Mouse (Mus musculus) layer of hippocampus, adult 6 months (tissue): ENCODE results near the gene Atp1a2. TPM values are rescaled to one million over a fixed set of nuclear protein-coding genes. Genes with fewer than 3 reads are reported as not detected.

Experiments used
- long read RNA-seq, 2 experiments: library from polyadenylated mRNA; unstranded; transcript quantifications; one replicate each; pipeline ENCODE4 v2.0.0; 2019 to 2020
- polyA plus RNA-seq: library from polyadenylated mRNA; unstranded; fragments of <200 nt; fragmentation: Nextera tagmentation; gene quantifications from 2 replicates; pipeline ENCODE4 v1.2.3, GENCODE M21; 2021

The Atp1a2 gene
- 143 and 146 TPM in 2 replicates for polyA plus RNA-seq
- long read RNA-seq, experiment 1, full-length matches to known transcripts = 151 of 363 reads
- long read RNA-seq, experiment 1, partial matches to known transcripts = 83 of 363 reads
- long read RNA-seq, experiment 1, other reads (novel, unspliced or antisense) = 129 of 363 reads
- long read RNA-seq, experiment 2, full-length matches to known transcripts = 1,641 of 2,023 reads
- long read RNA-seq, experiment 2, partial matches to known transcripts = 242 of 2,023 reads
- long read RNA-seq, experiment 2, other reads (novel, unspliced or antisense) = 140 of 2,023 reads

DNA sequence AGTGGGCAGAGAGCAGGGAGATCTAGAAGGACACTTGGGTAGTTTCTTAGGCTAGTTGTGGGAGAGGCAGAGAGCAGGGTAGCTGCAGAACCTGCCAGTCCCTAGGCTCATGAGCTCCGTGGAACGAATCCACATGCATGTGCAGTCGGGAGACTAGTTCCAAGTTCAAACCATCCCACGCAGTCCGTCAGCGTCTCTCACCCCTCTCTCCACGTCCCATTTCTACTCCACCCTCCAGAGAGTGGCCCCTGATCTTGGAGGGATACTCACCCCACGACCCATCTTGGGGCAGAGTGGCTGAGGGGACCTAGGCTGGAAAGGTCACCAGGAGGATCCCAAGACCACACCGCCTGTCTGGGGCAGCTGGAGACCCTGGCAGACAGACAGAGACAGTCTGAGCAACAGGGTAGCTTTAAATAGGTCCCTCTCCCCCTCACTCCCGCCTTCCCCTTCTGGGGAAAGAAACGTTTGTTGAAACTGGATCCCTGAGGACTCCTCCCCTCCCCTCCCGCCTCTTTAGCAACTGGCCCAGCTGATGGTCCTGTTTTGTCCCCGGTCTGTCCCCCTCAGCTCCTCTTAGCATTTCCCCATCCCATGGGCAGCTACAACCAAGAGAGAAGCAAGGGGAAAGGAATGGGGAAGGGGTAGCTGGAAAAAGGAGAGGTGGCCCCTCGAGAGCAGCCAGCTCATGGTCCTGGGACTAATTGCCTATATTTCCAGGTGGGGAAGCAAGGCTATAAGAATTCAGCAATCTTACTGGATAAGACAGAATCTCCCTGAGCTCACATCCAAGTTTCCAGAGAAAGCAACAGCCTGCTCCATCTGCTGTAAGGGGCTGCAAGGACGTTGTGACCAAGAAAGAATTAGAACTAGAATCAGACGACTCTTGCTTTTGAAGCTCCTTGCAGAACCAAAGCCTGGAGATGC, at the start of gene Atp1a2:
TSS of gene Atp1a2 (minus strand) at position 454 of the 927 bp plus-strand sequence.

DNA sequence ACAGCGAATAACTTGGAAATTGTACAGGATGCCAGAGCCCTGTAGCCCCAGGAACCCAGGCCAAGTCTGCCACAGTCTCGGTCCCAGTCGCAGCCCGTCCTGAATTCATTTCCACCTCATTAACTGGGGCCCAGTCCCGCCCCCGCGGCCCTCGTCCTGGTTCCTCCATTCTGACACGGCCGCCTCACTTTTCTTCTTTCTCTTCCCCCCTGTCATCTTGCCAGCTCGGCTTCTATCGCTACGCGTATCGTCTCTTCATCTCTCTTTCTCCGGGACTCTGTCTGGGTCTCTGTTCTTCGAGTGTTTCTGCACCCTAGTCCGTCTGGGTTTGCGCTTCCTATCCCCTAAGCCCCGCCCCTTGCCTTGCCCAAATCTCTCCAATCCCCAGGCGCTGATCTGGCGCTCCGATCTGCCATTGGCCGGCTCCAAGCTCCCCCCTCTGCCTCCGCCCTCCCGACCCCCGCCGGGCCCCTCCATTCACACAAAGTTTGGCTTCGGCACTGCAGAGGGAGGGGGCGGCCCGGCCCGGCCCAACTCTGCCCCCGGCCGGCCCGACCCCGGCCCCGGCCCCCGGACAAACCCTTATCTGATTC, 43.0 kb upstream of the Atp1a2 start, which contains the start of gene Kcnj10:
TSS of gene Kcnj10 (plus strand) at position 482 of the 593 bp plus-strand sequence.

DNA sequence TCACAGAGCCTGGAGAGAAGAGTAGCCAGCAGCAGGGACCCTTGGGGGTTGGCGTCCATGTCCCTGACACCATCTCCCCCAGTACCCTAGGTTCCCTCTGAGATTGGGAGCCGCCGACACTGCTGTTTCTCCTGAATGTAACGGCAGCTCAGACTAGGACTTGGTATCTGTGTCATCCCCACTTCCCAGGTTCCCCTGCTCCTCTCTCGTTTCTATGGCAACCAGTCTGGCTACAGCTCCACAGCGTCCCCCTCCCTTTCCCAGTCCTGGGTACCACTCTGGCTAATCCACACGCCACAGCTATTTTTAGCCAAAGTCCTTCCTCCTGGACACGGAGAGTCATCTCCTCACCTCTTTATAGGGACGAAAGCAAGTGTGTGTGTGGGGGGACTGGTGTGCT, 31.3 kb upstream of the Atp1a2 start, which contains the start of gene Kcnj9:
TSS of gene Kcnj9 (minus strand) at position 188 of the 400 bp plus-strand sequence.

DNA sequence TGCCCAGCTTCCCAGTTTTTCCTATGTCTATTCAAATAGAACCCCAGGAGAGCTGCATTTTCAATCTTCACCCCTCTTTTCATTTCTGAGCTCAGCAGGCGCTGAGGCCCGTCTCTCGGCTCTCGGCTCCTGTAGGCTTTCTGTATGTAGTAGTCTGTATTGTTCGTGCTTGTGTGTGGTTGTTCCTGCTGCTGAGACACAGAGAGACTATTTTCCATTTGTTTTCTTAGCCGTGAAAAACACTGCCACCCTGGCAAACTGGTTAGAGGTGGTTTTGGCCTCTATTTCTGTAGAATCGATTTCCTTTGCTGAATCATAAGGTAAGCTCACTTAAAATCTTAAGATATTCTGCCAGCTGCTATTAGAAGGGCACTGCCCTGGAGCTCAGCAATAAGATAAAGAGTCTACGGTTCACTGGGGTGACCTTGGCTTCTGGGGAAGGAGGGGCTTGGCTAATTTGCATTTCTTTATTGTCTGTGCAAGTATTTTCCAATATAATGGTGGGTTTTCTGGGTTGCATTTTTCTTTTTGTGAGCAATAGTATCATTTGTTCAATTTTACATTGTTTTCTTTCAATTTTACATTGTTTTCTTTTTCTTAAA, 36.3 kb downstream of the Atp1a2 start, which contains the start of gene Igsf8:
TSS of gene Igsf8 (plus strand) at position 165 of the 602 bp plus-strand sequence.

DNA sequence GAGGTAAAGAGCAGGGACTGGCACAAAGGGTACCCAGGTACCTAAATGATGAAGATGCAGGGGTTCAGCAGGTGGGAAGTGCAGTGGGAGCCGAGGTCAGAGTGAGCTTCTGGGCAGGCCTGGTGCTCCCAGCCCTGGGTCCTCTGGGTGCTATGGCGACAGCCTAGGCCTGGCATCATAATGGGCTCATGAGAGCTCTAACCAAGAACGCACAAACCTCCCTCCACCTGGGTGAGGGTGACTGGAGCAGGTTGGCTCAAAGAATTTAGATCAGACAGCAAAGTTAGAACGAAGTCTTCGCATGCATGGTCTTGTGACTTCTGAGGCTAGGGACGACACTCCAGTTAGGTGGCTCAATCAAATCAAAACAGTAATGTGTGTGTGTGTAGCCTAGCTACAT, 39.5 kb downstream of the Atp1a2 start, which contains the start of gene Atp1a4:
TSS of gene Atp1a4 (minus strand) at position 101 of the 400 bp plus-strand sequence.

Other genes with a start within 250 kb of the Atp1a2 start
- 0.39 and 0.53 TPM in 2 replicates for gene Nhlh1, start 240.5 kb downstream of the Atp1a2 start, polyA plus RNA-seq
- gene Copa, start 215.5 kb downstream of the Atp1a2 start, polyA plus RNA-seq = 110 and 111 TPM in 2 replicates
- 40.9 and 41.7 TPM in 2 replicates for gene Ncstn, start 215.3 kb downstream of the Atp1a2 start, polyA plus RNA-seq
- 87.1 and 95.5 TPM in 2 replicates for gene Pex19, start 171.3 kb downstream of the Atp1a2 start, polyA plus RNA-seq
- gene Dcaf8, start 150.0 kb downstream of the Atp1a2 start, polyA plus RNA-seq = 49.7 and 59.1 TPM in 2 replicates
- gene Pea15a, start 91.3 kb downstream of the Atp1a2 start, polyA plus RNA-seq = 433 and 485 TPM in 2 replicates
- 0.90 and 0.97 TPM in 2 replicates for gene Casq1, start 78.2 kb downstream of the Atp1a2 start, polyA plus RNA-seq
- gene Atp1a4, start 39.6 kb downstream of the Atp1a2 start, polyA plus RNA-seq = not detected in 2 replicates
- gene Igsf8, start 36.4 kb downstream of the Atp1a2 start, polyA plus RNA-seq = 87.6 and 111 TPM in 2 replicates
- 11.6 and 12.5 TPM in 2 replicates for gene Kcnj9, start 31.3 kb upstream of the Atp1a2 start, polyA plus RNA-seq
- gene Kcnj10, start 43.1 kb upstream of the Atp1a2 start, polyA plus RNA-seq = 19.2 and 29.3 TPM in 2 replicates
- gene Pigm, start 78.5 kb upstream of the Atp1a2 start, polyA plus RNA-seq = 2.8 TPM in 2 replicates
- 1.6 and 2.0 TPM in 2 replicates for gene Slamf9, start 177.3 kb upstream of the Atp1a2 start, polyA plus RNA-seq
- gene Igsf9, start 183.7 kb upstream of the Atp1a2 start, polyA plus RNA-seq = 0.35 and 0.67 TPM in 2 replicates
- gene Tagln2, start 202.0 kb upstream of the Atp1a2 start, polyA plus RNA-seq = 13.4 and 13.8 TPM in 2 replicates
- 4.5 and 6.9 TPM in 2 replicates for gene Cfap45, start 222.7 kb upstream of the Atp1a2 start, polyA plus RNA-seq